Mouse (Mus musculus) neutrophil, adult 5-6 weeks (primary cell): ENCODE results near the gene Gm21988. TPM values are rescaled to one million over a fixed set of nuclear protein-coding genes. Genes with fewer than 3 reads are reported as not detected.

Experiments
- ATAC-seq: fragments of 151-379, 151-347 bp; 2 replicates; pipeline ENCODE4 v1.8.0; 2017; ENCODE audit warnings: mild to moderate bottlenecking, moderate TSS enrichment; ENCODE audit not compliant: insufficient number of reproducible peaks, poor library complexity, low FRiP score, severe bottlenecking; ENCODE audit errors: extremely low read depth
- total RNA-seq: library from RNA; stranded (forward); fragments of 200-1000 nt; gene quantifications from 2 replicates; pipeline ENCODE4 v1.2.3, GENCODE M21; 2017

Gene Gm21988
- total RNA-seq, 1 experiment from 2014 or later: 0.47 TPM

GRCm38 (mm10) chr11:70220731-70221602 is 18.7 kb downstream of the Gm21988 start, which contains the start of gene Slc16a13:
Slc16a13 (minus strand) TSS chr11:70221064.
- peak; percentile 84 for ATAC-seq

DNA sequence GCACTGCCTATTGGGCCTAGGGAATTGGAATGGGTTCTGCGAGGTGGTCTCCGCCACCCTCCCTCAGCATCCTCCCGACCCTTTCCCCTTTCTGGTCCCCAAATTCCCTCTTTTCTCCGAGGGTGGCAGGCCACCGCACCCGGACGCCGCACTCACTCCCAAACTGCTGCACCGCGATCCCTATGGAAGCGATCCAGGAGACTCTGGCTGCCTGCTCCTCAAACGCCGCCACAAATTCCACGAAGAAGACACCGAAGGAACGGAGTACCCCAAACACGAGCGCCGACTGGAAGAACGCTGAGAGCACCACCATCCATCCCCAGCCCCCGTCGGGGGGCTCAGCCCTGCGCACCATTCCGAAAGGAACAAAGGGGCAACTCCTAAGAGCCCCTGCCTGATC is 19.3 kb downstream of the Gm21988 start:
- ATAC-seq: no peak

DNA sequence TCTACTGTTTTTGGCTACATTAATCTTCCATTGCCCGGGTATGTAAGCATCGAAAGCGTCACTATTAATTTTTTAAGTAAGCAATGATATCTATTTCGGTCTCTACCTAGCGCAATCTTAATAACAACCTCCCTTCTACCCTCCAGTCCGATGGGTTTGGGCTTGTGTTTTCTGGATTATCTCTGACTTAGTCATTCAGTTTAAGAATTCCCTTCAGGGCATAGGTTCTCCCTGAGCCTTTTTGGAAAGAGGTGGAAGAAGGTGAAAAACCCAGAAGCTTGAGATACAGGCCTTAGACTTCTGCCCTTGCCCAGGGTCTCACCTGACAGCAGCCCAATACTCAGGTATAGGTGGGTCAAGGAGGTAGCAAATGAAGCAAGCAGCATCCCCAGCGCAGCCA is 19.8 kb downstream of the Gm21988 start:
- ATAC-seq: no peak

- ATAC-seq: no peak
Measured at GRCm38 (mm10) chr11:70218741-70219470, 20.7 kb downstream of the Gm21988 start.

DNA sequence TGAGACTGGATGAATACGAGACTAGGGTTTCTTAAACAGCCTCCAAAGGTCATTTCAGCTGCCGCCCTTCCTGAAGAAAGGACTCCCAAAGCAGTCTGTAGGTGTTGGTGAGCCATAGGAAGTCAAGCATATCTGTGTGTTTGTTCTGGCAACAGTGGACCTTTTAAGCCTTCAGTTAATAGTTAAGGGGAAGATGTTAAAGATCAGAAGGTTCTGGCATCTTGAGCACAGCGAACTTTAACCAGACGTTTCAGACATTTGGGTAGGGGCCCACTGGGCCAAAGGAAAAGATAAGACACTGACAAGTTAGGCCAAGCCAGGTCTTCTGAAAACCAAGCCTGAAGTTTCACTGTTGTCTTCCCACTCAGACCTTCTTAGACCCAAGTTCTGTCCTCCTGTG is 21.6 kb downstream of the Gm21988 start:
- no peak for ATAC-seq

DNA sequence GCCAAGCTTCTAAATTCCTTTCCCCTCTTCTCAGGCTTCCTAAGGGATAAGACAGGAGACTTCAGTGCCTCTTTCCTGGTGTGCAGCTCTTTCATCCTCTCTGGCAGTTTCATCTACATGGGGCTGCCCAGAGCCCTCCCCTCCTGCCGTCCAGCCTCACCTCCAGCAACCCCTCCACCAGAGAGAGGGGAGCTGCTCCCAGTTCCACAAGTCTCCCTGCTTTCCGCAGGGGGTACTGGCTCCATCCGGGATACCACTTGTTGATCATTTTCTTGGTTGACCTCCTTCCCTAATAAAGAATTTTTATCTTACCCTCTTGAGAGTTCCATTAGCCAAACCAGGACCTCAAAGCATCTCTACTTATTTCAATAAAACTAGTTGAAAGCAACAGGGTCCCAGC is 23.5 kb downstream of the Gm21988 start:
- no peak for ATAC-seq

DNA sequence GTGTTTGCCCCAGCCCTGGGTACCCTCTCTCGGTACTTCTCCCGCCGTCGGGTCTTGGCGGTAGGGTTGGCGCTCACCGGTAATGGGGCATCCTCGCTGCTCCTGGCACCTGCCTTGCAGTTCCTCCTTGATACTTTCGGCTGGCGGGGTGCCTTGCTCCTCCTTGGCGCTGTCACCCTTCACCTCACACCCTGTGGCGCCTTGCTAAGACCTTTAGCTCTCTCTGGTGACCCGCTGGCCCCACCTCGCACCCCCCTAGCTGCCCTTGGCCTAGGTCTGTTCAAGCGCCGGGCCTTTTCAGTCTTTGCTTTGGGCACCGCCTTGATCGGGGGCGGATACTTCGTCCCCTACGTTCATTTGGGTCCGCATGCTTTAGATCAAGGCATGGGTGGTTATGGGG is 24.3 kb downstream of the Gm21988 start:
- no peak for ATAC-seq

DNA sequence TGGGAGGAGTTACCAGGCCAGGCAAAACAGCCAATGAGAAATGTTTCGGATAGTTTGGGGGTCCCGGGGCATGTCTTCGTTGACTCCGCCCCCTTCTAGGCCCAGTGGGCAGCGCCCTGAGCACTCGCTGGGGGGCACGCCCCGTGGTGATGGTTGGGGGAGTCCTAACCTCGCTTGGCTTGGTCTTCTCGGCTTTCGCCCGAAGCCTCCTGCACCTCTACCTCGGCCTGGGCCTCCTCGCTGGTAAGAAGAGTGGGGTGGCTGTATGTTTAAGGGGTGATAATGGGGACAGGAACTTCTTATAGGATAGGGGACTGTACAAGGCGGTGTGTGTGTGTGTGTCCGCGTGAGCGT is 24.8 kb downstream of the Gm21988 start:
- ATAC-seq: no peak

GRCm38 (mm10) chr11:70214191-70214855 is 25.3 kb downstream of the Gm21988 start:
- ATAC-seq: no peak

- no peak for ATAC-seq
Measured at GRCm38 (mm10) chr11:70213736-70214135, 25.9 kb downstream of the Gm21988 start.

DNA sequence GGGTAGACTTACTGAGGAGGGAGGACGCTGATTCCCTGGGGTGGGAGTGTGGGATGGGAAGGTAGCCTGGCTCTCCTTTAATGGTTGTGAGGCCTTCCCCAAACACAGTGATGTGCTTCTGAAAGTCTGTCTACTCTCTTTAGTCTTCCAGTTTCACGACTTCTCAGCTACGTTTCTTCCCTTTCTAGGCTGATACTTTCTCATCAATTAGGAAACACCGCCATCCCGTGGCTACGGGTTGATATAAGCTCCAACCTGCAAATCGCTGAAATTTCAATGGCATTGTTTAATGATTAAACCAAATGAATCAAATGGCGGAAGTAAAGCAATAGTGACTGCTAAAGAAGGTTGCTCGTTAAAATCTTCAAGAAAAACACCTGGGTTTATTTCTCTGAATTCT is 26.7 kb downstream of the Gm21988 start:
- ATAC-seq: peak; percentile 38; the same call in 1 of the 2 replicates

DNA sequence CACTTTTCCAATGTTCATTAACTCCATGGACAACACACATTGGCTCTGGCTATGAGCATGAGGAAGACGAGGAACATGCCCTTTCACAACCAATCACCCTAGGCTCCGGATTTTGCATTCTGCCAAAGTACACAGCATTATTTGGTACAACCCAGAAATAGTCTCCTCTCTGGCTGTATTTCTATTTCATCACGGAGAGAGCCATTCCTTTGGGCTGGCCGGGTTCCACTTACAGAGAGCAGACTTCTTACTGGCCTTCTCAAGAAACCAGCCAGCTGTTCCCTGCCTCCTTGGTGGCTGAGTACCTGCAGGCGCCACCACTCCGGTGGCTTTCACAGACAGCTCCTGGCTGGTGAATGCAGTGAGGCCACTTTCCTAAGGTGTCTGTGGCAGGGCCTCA is 27.2 kb downstream of the Gm21988 start, which contains the start of gene Slc16a11:
Gene Slc16a11, plus strand, starts transcription at position 330 of the 400 bp plus-strand sequence.
- ATAC-seq: no peak

DNA sequence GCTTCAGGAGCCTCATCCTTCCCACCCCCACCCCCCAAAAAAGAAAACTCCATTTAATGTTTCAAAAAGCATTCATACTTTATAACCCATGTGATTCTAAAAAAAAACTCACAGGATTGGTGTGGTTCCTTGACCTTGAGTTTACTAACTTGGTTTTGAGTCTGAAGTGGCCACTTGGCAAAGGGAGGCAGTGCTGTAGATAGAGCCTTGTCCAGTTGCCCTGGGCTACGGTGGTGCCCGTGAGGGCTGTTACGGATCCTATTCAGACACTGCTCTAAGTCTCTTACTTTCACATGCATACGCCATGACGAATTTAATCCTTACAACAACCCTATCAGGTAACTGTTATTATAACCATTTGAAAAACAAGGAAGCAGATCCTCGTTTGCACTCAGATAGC is 27.7 kb downstream of the Gm21988 start:
- no peak for ATAC-seq

GRCm38 (mm10) chr11:70210681-70211080 is 28.9 kb downstream of the Gm21988 start:
- no peak for ATAC-seq

DNA sequence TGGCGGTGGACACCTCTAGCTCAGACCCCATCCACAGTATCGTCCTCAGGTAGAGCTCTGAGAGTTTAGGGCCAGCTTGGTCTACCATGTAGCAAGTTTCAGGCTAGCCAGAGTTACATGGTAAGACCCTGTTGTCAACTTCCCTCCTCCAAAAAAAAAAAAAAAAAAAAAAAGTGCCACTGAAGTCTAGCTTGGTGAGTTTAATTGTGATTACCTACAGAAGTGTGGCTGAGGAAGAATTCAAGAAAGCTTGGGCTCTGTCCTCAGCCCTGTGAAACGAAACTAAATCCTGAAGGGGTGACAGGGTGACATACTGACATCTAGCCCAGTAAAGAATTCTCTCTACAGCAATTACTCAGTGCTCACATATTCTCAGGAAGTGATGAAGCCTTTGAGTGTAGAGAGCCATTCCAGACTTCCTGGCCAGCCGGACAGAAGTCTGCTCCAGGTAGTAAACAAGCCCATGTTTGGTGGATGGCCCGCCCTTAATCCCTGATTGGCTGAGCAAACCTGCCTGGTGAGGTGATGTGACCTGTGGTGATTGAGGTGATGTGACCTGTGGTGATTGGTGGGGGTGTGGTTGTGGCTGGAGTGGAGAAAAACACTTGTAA is 30.7 kb downstream of the Gm21988 start:
- no peak for ATAC-seq

DNA sequence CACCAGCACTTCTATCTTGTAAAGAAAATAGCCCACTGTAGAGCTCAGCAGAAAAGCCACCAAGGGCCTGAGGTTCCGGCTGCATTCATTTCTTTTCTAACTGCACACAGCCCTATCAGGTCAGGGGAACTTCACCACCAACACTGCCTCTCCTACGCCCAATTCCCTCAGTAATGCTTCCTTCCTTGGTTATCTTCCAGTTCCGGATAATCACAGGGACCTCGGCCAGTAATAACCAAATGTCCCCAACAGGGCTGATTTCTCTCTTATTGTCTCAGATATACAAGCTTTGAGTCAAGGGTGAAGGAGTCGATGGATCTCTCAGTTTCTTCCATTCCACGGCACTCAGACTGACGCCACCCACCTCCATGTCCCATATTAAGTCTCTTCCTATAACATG is 32.3 kb downstream of the Gm21988 start:
- ATAC-seq: no peak

DNA sequence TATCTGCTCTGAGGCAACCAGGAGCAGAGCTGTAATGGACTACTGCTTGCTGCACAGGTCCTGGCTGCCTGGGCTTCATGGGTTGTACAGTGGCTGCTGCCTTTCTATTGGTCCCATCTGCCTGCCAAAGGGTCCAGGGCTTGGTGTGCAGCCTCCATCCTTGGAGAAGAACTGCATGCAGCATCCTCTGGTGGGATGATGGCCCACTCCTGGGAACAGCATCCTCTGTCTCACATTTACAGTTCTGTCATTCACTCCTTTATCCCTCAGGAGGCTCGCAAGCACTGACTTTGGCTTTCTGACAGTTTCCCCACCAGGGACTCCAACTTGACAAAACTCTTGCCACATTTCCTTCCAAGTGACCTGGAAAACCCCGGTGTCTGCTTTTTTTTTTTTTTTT is 32.8 kb downstream of the Gm21988 start:
- ATAC-seq: no peak

DNA sequence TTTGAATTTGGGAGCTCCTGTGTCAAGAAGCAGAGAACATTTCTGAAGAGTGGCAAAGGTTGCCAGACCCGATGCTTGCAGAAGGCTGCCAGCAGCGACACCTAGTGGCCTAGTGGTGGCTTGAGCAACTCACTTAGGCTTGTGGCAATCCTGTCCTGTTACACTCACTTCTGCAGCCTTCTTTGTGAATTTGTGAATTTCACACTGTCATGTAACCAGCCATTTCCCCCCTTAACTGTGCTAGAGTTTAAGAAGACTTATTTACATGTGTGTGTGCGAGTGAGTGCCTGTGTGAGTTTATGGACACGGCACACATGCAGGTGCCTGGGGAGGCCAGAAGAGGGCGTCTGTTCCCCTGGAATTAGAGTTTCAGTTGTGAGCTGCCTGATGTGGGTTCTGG is 37.9 kb downstream of the Gm21988 start:
- ATAC-seq: peak; percentile 68

- ATAC-seq: no peak
Measured at GRCm38 (mm10) chr11:70200036-70200608, 39.5 kb downstream of the Gm21988 start.
